Mouse (Mus musculus) bone marrow macrophage, adult 2 months (primary cell): Measurements from ENCODE around the gene Xntrpc.

Experiments used
- CTCF ChIP-seq: IDR thresholded peaks from 2 replicates; pipeline ENCODE4 v1.5.1; 2012; ENCODE audit warnings: low read depth, mild to moderate bottlenecking, low read length, moderate library complexity
- POLR2A ChIP-seq: IDR thresholded peaks from 2 replicates; pipeline ENCODE4 v1.6.1; 2012; ENCODE audit warnings: mild to moderate bottlenecking, low read depth, low read length, borderline replicate concordance

DNA sequence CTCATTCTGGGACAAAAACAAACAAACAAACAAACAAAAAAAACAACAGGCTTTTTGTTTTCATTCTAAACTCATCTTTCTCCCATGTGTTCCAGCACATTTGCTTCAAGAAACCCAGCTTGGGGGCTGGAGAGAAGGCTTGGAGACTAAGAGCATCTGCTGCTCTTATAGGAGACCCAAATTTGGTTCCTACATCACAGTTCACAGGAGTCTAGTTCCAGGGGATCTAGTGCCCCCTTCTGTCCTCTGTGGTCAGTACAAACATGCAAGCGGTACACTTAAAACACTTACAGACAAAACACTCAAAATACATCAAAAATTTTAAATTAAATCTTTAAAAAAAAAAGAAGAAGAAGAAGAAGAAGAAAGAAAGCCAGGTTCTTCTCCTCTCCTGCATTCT, 30.6 kb upstream of the Xntrpc start:
- no peak for TF ChIP-seq POLR2A
- TF ChIP-seq CTCF, result no peak
